Mouse (Mus musculus) lung, postnatal 0 days (tissue): ENCODE results near the gene Twf1. TPM values are rescaled to one million over a fixed set of nuclear protein-coding genes. Genes with fewer than 3 reads are reported as not detected.
A peak's percentile ranks its signal among the peaks of the same experiment; 100 is the strongest.

Source experiments
- ATAC-seq: fragments of 200-750 bp; cut with Nextera tagmentation; 2 replicates; pipeline ENCODE4 v1.8.0; 2017; ENCODE audit warnings: moderate library complexity
- DNase-seq: peaks from one replicate; pipeline ENCODE4 v3.0.0-alpha.2; 2016; ENCODE audit warnings: low spot score
- H3K27ac ChIP-seq: fragments of 300-500 bp; sonication (generic); 2 replicates; pipeline ENCODE4 v1.5.1; 2014; ENCODE audit warnings: antibody characterized with exemption, mild to moderate bottlenecking, low read length, mixed read lengths
- H3K27me3 ChIP-seq: fragments of 300-500 bp; sonication (generic); replicated peaks from 2 replicates; pipeline ENCODE4 v1.6.1; 2014; ENCODE audit warnings: low read length, mixed read lengths; ENCODE audit not compliant: insufficient read depth
- H3K36me3 ChIP-seq: fragments of 300-500 bp; sonication (generic); 2 replicates; pipeline ENCODE4 v1.6.1; 2014; ENCODE audit warnings: low read length, mixed read lengths; ENCODE audit not compliant: insufficient read depth
- H3K4me1 ChIP-seq: fragments of 300-500 bp; sonication (generic); 2 replicates; pipeline ENCODE4 v1.6.1; 2014; ENCODE audit warnings: antibody characterized with exemption, low read depth, low read length, mixed read lengths; ENCODE audit not compliant: insufficient read depth
- H3K4me2 ChIP-seq: fragments of 300-500 bp; sonication (generic); replicated peaks from 2 replicates; pipeline ENCODE4 v1.6.1; 2014; ENCODE audit warnings: low read depth, mild to moderate bottlenecking, low read length, moderate library complexity, mixed read lengths
- H3K4me3 ChIP-seq: fragments of 300-500 bp; sonication (generic); 2 replicates; pipeline ENCODE4 v1.5.1; 2014; ENCODE audit warnings: low read depth, low read length
- H3K9ac ChIP-seq: fragments of 300-500 bp; sonication (generic); replicated peaks from 2 replicates; pipeline ENCODE4 v1.6.1; 2014; ENCODE audit warnings: low read depth, mild to moderate bottlenecking
- H3K9me3 ChIP-seq: fragments of 300-500 bp; sonication (generic); 2 replicates; pipeline ENCODE4 v1.6.1; 2016; ENCODE audit warnings: low read length, mixed read lengths
- CTCF ChIP-seq: IDR thresholded peaks from 2 replicates; pipeline ENCODE4 v1.5.1; 2016; ENCODE audit warnings: antibody characterized with exemption, mild to moderate bottlenecking
- EP300 ChIP-seq: IDR thresholded peaks from 2 replicates; pipeline ENCODE4 v1.6.1; 2016; ENCODE audit warnings: antibody characterized with exemption, mild to moderate bottlenecking, control low read depth
- WGBS: fragments of 180-500 bp; shearing (Covaris S2); extraction: QIAGEN DNeasy Blood & Tissue Kit; methylation state at CpG from one replicate; pipeline ENCODE4 v1.1.7; 2014; 5-methylcytosine and 5-hydroxymethylcytosine counted together
- polyA plus RNA-seq: library from polyadenylated mRNA; unstranded; fragments of >200 nt; fragmentation: Nextera tagmentation; extraction: Ambion mirVana; gene quantifications from 2 replicates; pipeline ENCODE4 v1.2.1, GENCODE M21; 2015

Twf1 gene
- polyA plus RNA-seq, 1 experiment from 2014 or later, result 86.3 TPM

GRCm38 (mm10) chr15:94593586-94593985 lies 3.9 kb upstream of the Twf1 start:
- Histone ChIP-seq H3K9ac (no peak overlapping the region), H3K4me3 (no peak overlapping the region), H3K36me3 (no peaks in the 10 kb centered on the region), H3K27me3 (no peaks in the 10 kb centered on the region), H3K9me3 (no peaks in the 10 kb centered on the region), H3K4me1 (no peaks in the 10 kb centered on the region), H3K4me2 (no peak overlapping the region), H3K27ac (no peak overlapping the region)
- DNase-seq (no peak), ATAC-seq (no peak)
- TF ChIP-seq EP300 (no peak), CTCF (no peak)
- 62% methylated on average over 1 of the region's 1 CpGs for WGBS

- TF ChIP-seq CTCF (no peak), EP300 (no peak)
- DNase-seq (no peak), ATAC-seq (no peak)
- Histone ChIP-seq H3K27ac (no peak overlapping the region), H3K9me3 (no peaks in the 10 kb centered on the region), H3K4me2 (no peak overlapping the region), H3K4me3 (no peak overlapping the region), H3K4me1 (no peaks in the 10 kb centered on the region), H3K27me3 (no peaks in the 10 kb centered on the region), H3K36me3 (no peaks in the 10 kb centered on the region), H3K9ac (no peak overlapping the region)
- 81% methylated on average over 4 of the region's 4 CpGs for WGBS
Measured at GRCm38 (mm10) chr15:94591356-94591755, 1.7 kb upstream of the Twf1 start.

- Histone ChIP-seq H3K4me3 (peak overlapping the region; percentile 98), H3K9me3 (no peaks in the 10 kb centered on the region), H3K36me3 (no peaks in the 10 kb centered on the region), H3K4me1 (no peaks in the 10 kb centered on the region), H3K27me3 (no peaks in the 10 kb centered on the region), H3K4me2 (peak overlapping the region; percentile 51), H3K27ac (peak overlapping the region; percentile 35; the same call in 1 of the 2 replicates), H3K9ac (no peak overlapping the region)
- ATAC-seq (no peak), DNase-seq (no peak)
- WGBS, result 9% methylated on average over 8 of the region's 8 CpGs
- no peak for TF ChIP-seq CTCF
- 0 out of 2 replicates have a peak, but pooled peaks have one; percentile 11 for TF ChIP-seq EP300
Measured at GRCm38 (mm10) chr15:94590083-94590482, 394 bp upstream of the Twf1 start.

- Histone ChIP-seq H3K4me1 (no peaks in the 10 kb centered on the region), H3K36me3 (peaks cover 12% of the 10 kb centered on the region), H3K4me2 (peak overlapping the region; percentile 77), H3K9ac (no peak overlapping the region), H3K4me3 (no peak overlapping the region), H3K27me3 (no peaks in the 10 kb centered on the region), H3K9me3 (no peaks in the 10 kb centered on the region), H3K27ac (no peak overlapping the region)
- TF ChIP-seq CTCF (no peak), EP300 (no peak)
- 83% methylated on average over 9 of the region's 9 CpGs for whole genome bisulfite sequencing
- DNase-seq (no peak), ATAC-seq (no peak)
Measured at GRCm38 (mm10) chr15:94587826-94588715, 1.6 kb downstream of the Twf1 start.

GRCm38 (mm10) chr15:94584738-94585137 lies 5.0 kb downstream of the Twf1 start:
- ATAC-seq (no peak), DNase-seq (peak; percentile 9)
- WGBS, result 88% methylated on average over 4 of the region's 4 CpGs
- no peak for TF ChIP-seq EP300
- peak; percentile 36 for TF ChIP-seq CTCF
- peaks cover 39% of the 10 kb centered on the region for H3K36me3 ChIP-seq
- H3K4me2 ChIP-seq, result no peak overlapping the region
- no peaks in the 10 kb centered on the region for H3K27me3 ChIP-seq
- H3K27ac ChIP-seq, result no peak overlapping the region
- H3K4me3 ChIP-seq, result no peak overlapping the region
- H3K9ac ChIP-seq, result no peak overlapping the region
- no peaks in the 10 kb centered on the region for H3K9me3 ChIP-seq
- H3K4me1 ChIP-seq, result no peaks in the 10 kb centered on the region

GRCm38 (mm10) chr15:94583153-94583552 lies 6.5 kb downstream of the Twf1 start:
- Histone ChIP-seq H3K9ac (no peak overlapping the region), H3K9me3 (no peaks in the 10 kb centered on the region), H3K4me1 (no peaks in the 10 kb centered on the region), H3K4me2 (no peak overlapping the region), H3K27ac (no peak overlapping the region), H3K36me3 (peaks cover 39% of the 10 kb centered on the region), H3K4me3 (no peak overlapping the region), H3K27me3 (no peaks in the 10 kb centered on the region)
- DNase-seq (no peak), ATAC-seq (no peak)
- 89% methylated on average over 10 of the region's 10 CpGs for WGBS
- no peak for TF ChIP-seq CTCF
- TF ChIP-seq EP300, result no peak
